Mouse (Mus musculus) limb, embryonic 11.5 days (tissue): ENCODE measurements around the gene Pdzrn3. TPM values are rescaled to one million over a fixed set of nuclear protein-coding genes. Genes with fewer than 3 reads are reported as not detected.

Source experiments
- ATAC-seq: fragments of 200-750 bp; cut with Nextera tagmentation; 2 replicates; pipeline ENCODE4 v1.8.0; 2017; ENCODE audit warnings: low read depth; ENCODE audit not compliant: insufficient number of reproducible peaks, low FRiP score, low TSS enrichment
- DNase-seq: peaks from one replicate; pipeline ENCODE4 v3.0.0-alpha.2; 2015; ENCODE audit warnings: low spot score
- H3K27ac ChIP-seq: fragments of 300-500 bp; sonication (generic); replicated peaks from 2 replicates; pipeline ENCODE4 v1.5.1; 2014; ENCODE audit warnings: low read depth, mild to moderate bottlenecking, low read length
- H3K27me3 ChIP-seq: fragments of 300-500 bp; sonication (generic); 2 replicates; pipeline ENCODE4 v1.6.1; 2014; ENCODE audit warnings: mild to moderate bottlenecking, low read length, mixed read lengths; ENCODE audit not compliant: control insufficient read depth, insufficient read depth
- H3K36me3 ChIP-seq: fragments of 300-500 bp; sonication (generic); 2 replicates; pipeline ENCODE4 v1.6.1; 2014; ENCODE audit warnings: mild to moderate bottlenecking, low read length, moderate library complexity, mixed read lengths; ENCODE audit not compliant: control insufficient read depth, insufficient read depth
- H3K4me1 ChIP-seq: fragments of 300-500 bp; sonication (generic); 2 replicates; pipeline ENCODE4 v1.6.1; 2014; ENCODE audit warnings: low read length, mixed read lengths; ENCODE audit not compliant: control insufficient read depth, insufficient read depth
- H3K4me2 ChIP-seq: fragments of 300-500 bp; sonication (generic); 2 replicates; pipeline ENCODE4 v1.6.1; 2014; ENCODE audit warnings: low read depth, mild to moderate bottlenecking, moderate library complexity; ENCODE audit not compliant: severe bottlenecking
- H3K4me3 ChIP-seq: fragments of 300-500 bp; sonication (generic); 2 replicates; pipeline ENCODE4 v1.5.1; 2014; ENCODE audit warnings: low read depth, low read length
- H3K9ac ChIP-seq: fragments of 300-500 bp; sonication (generic); 2 replicates; pipeline ENCODE4 v1.6.1; 2014; ENCODE audit warnings: mild to moderate bottlenecking, low read length
- H3K9me3 ChIP-seq: fragments of 300-500 bp; sonication (generic); 2 replicates; pipeline ENCODE4 v1.6.1; 2016; ENCODE audit warnings: low read length; ENCODE audit not compliant: control insufficient read depth
- WGBS: fragments of 180-500 bp; shearing (Covaris S2); extraction: QIAGEN DNeasy Blood & Tissue Kit; methylation state at CpG from one replicate; pipeline ENCODE4 v1.1.7; 2014; 5-methylcytosine and 5-hydroxymethylcytosine counted together
- polyA plus RNA-seq: library from polyadenylated mRNA; unstranded; fragments of >200 nt; fragmentation: Nextera tagmentation; extraction: Ambion mirVana; gene quantifications from 2 replicates; pipeline ENCODE4 v1.2.1, GENCODE M21; 2014

Gene Pdzrn3
- polyA plus RNA-seq, 1 experiment from 2014 or later, result 11.1 TPM

- no peak for ATAC-seq
- no peaks in the 10 kb centered on the region for H3K9me3 ChIP-seq
Measured at GRCm38 (mm10) chr6:101395908-101396307, 18.2 kb upstream of the Pdzrn3 start.

GRCm38 (mm10) chr6:101392801-101393117 lies 15.1 kb upstream of the Pdzrn3 start:
- Histone ChIP-seq H3K27ac (no peak overlapping the region), H3K4me1 (peaks cover 6% of the 10 kb centered on the region; the same call in 1 of the 2 replicates), H3K9me3 (no peaks in the 10 kb centered on the region), H3K27me3 (no peaks in the 10 kb centered on the region), H3K4me2 (no peak overlapping the region), H3K36me3 (no peaks in the 10 kb centered on the region), H3K9ac (no peak overlapping the region), H3K4me3 (no peak overlapping the region)
- DNase-seq (no peak), ATAC-seq (no peak)
- 67% methylated on average over 2 of the region's 2 CpGs for whole genome bisulfite sequencing

More at GRCm38 (mm10) chr6:101395908-101396307, 18.2 kb upstream of the Pdzrn3 start:
- H3K27ac ChIP-seq, result no peak overlapping the region
- H3K27me3 ChIP-seq, result no peaks in the 10 kb centered on the region
- no peaks in the 10 kb centered on the region for H3K36me3 ChIP-seq
- 94% methylated on average over 6 of the region's 6 CpGs for WGBS
- H3K4me3 ChIP-seq, result no peak overlapping the region
- DNase-seq, result no peak
- H3K4me2 ChIP-seq, result no peak overlapping the region
- peaks cover 6% of the 10 kb centered on the region; the same call in 1 of the 2 replicates for H3K4me1 ChIP-seq
- no peak overlapping the region for H3K9ac ChIP-seq

GRCm38 (mm10) chr6:101392107-101392800 lies 14.6 kb upstream of the Pdzrn3 start:
- ATAC-seq, result no peak
- WGBS, result 58% methylated on average over 8 of the region's 8 CpGs
- peaks cover 6% of the 10 kb centered on the region; the same call in 1 of the 2 replicates for H3K4me1 ChIP-seq

GRCm38 (mm10) chr6:101385490-101385889 lies 7.8 kb upstream of the Pdzrn3 start:
- ATAC-seq, result no peak
- no peak for DNase-seq
- H3K27ac ChIP-seq, result no peak overlapping the region

More at GRCm38 (mm10) chr6:101392107-101392800, 14.6 kb upstream of the Pdzrn3 start:
- Histone ChIP-seq H3K36me3 (no peaks in the 10 kb centered on the region), H3K27ac (no peak overlapping the region), H3K27me3 (no peaks in the 10 kb centered on the region), H3K4me3 (no peak overlapping the region), H3K9me3 (no peaks in the 10 kb centered on the region), H3K9ac (no peak overlapping the region), H3K4me2 (no peak overlapping the region)
- no peak for DNase-seq

GRCm38 (mm10) chr6:101384958-101385357 lies 7.3 kb upstream of the Pdzrn3 start:
- Histone ChIP-seq H3K36me3 (no peaks in the 10 kb centered on the region), H3K4me1 (no peaks in the 10 kb centered on the region), H3K27me3 (no peaks in the 10 kb centered on the region), H3K9me3 (no peaks in the 10 kb centered on the region), H3K4me3 (no peak overlapping the region), H3K27ac (no peak overlapping the region), H3K4me2 (no peak overlapping the region), H3K9ac (no peak overlapping the region)
- ATAC-seq, result no peak
- WGBS, result 77% methylated on average over 7 of the region's 7 CpGs
- DNase-seq, result peak; percentile 19

More at GRCm38 (mm10) chr6:101385490-101385889, 7.8 kb upstream of the Pdzrn3 start:
- no peaks in the 10 kb centered on the region for H3K4me1 ChIP-seq
- 78% methylated on average over 7 of the region's 7 CpGs for WGBS
- no peak overlapping the region for H3K9ac ChIP-seq
- no peaks in the 10 kb centered on the region for H3K9me3 ChIP-seq
- H3K4me2 ChIP-seq, result no peak overlapping the region
- no peak overlapping the region for H3K4me3 ChIP-seq
- no peaks in the 10 kb centered on the region for H3K27me3 ChIP-seq
- H3K36me3 ChIP-seq, result no peaks in the 10 kb centered on the region

- ATAC-seq, result no peak
- 82% methylated on average over 6 of the region's 6 CpGs for WGBS
- Histone ChIP-seq H3K4me1 (no peaks in the 10 kb centered on the region), H3K9me3 (no peaks in the 10 kb centered on the region), H3K9ac (no peak overlapping the region), H3K4me3 (no peak overlapping the region), H3K27ac (no peak overlapping the region), H3K36me3 (no peaks in the 10 kb centered on the region), H3K4me2 (no peak overlapping the region), H3K27me3 (no peaks in the 10 kb centered on the region)
- no peak for DNase-seq
Measured at GRCm38 (mm10) chr6:101384476-101384875, 6.8 kb upstream of the Pdzrn3 start.

GRCm38 (mm10) chr6:101382891-101383290 lies 5.2 kb upstream of the Pdzrn3 start:
- Histone ChIP-seq H3K27me3 (no peaks in the 10 kb centered on the region), H3K4me2 (no peak overlapping the region), H3K4me1 (0 out of 2 replicates have a peak, but pooled peaks cover 2% of the 10 kb centered on the region), H3K9me3 (no peaks in the 10 kb centered on the region), H3K4me3 (no peak overlapping the region), H3K27ac (no peak overlapping the region), H3K9ac (no peak overlapping the region), H3K36me3 (no peaks in the 10 kb centered on the region)
- 91% methylated on average over 4 of the region's 4 CpGs for WGBS
- ATAC-seq (no peak), DNase-seq (no peak)

GRCm38 (mm10) chr6:101379546-101379945 lies 1.8 kb upstream of the Pdzrn3 start:
- no peaks in the 10 kb centered on the region for H3K27me3 ChIP-seq

More at GRCm38 (mm10) chr6:101379546-101379945, 1.8 kb upstream of the Pdzrn3 start:
- H3K27ac ChIP-seq, result no peak overlapping the region
- 66% methylated on average over 3 of the region's 3 CpGs for WGBS
- H3K4me2 ChIP-seq, result no peak overlapping the region
- no peaks in the 10 kb centered on the region for H3K9me3 ChIP-seq
- H3K4me1 ChIP-seq, result peaks cover 16% of the 10 kb centered on the region
- H3K4me3 ChIP-seq, result no peak overlapping the region
- no peak overlapping the region for H3K9ac ChIP-seq
- no peaks in the 10 kb centered on the region for H3K36me3 ChIP-seq
- no peak for DNase-seq
- ATAC-seq, result no peak
